Mouse (Mus musculus): ENCODE measurements at regions not wholly inside any gene's neighbourhood (a gene's known extent, or its start where the extent isn't known, plus 50 kb on each side); places are given as distances from the start of the nearest gene placed in this dataset.

- Histone ChIP-seq H3K27me3 (ENCODE audit: control insufficient read depth, insufficient read depth, low read length, poor library complexity, severe bottlenecking) (no peaks in the 10 kb centered on the region), H3K4me1 (ENCODE audit: control insufficient read depth, insufficient read depth, low read length) (no peaks in the 10 kb centered on the region)
- TF ChIP-seq CTCF (IDR thresholded peaks at IDR 0.05; ENCODE audit: low read depth, low read length) = no peak
- TF ChIP-seq POLR2A (IDR thresholded peaks at IDR 0.05; ENCODE audit: insufficient read depth, low read length) = no peak
- no peak for TF ChIP-seq EP300 (IDR thresholded peaks at IDR 0.05; ENCODE audit: insufficient read depth, low read depth, low read length)
Observed at GRCm38 (mm10) chr14:72942571-72942970, 106.3 kb downstream of the Cysltr2 start.

GRCm38 (mm10) chr14:72939067-72939393 is 109.9 kb downstream of the Cysltr2 start:
- Histone ChIP-seq H3K27me3 (ENCODE audit: control insufficient read depth, insufficient read depth, low read length, poor library complexity, severe bottlenecking) (no peaks in the 10 kb centered on the region), H3K27ac (ENCODE audit: insufficient read depth, low read length) (no peak overlapping the region), H3K4me3 (ENCODE audit: low read depth, low read length) (no peak overlapping the region), H3K4me1 (ENCODE audit: control insufficient read depth, insufficient read depth, low read length) (no peaks in the 10 kb centered on the region), H3K9me3 (replicated peaks; ENCODE audit: control insufficient read depth, insufficient read depth, low read length, poor library complexity, severe bottlenecking) (no peaks in the 10 kb centered on the region), H3K9ac (ENCODE audit: low read depth, poor library complexity, severe bottlenecking) (no peak overlapping the region), H3K36me3 (ENCODE audit: control insufficient read depth, insufficient read depth, low read length, poor library complexity, severe bottlenecking) (no peaks in the 10 kb centered on the region)
- TF ChIP-seq CTCF (IDR thresholded peaks at IDR 0.05; ENCODE audit: low read depth, low read length) (no peak), POLR2A (IDR thresholded peaks at IDR 0.05; ENCODE audit: insufficient read depth, low read length) (no peak), EP300 (IDR thresholded peaks at IDR 0.05; ENCODE audit: insufficient read depth, low read depth, low read length) (no peak)

More at GRCm38 (mm10) chr14:72942571-72942970, 106.3 kb downstream of the Cysltr2 start:
- Histone ChIP-seq H3K36me3 (ENCODE audit: control insufficient read depth, insufficient read depth, low read length, poor library complexity, severe bottlenecking) (no peaks in the 10 kb centered on the region), H3K27ac (ENCODE audit: insufficient read depth, low read length) (no peak overlapping the region), H3K9ac (ENCODE audit: low read depth, poor library complexity, severe bottlenecking) (no peak overlapping the region), H3K9me3 (replicated peaks; ENCODE audit: control insufficient read depth, insufficient read depth, low read length, poor library complexity, severe bottlenecking) (no peaks in the 10 kb centered on the region), H3K4me3 (ENCODE audit: low read depth, low read length) (no peak overlapping the region)

- H3K9me3 ChIP-seq (replicated peaks; ENCODE audit: control insufficient read depth, insufficient read depth, low read length, poor library complexity, severe bottlenecking) = no peaks in the 10 kb centered on the region
- no peak overlapping the region for H3K9ac ChIP-seq (ENCODE audit: low read depth, poor library complexity, severe bottlenecking)
- H3K4me3 ChIP-seq (ENCODE audit: low read depth, low read length) = no peak overlapping the region
- no peak for TF ChIP-seq EP300 (IDR thresholded peaks at IDR 0.05; ENCODE audit: insufficient read depth, low read depth, low read length)
- TF ChIP-seq POLR2A (IDR thresholded peaks at IDR 0.05; ENCODE audit: insufficient read depth, low read length) = no peak
- TF ChIP-seq CTCF (IDR thresholded peaks at IDR 0.05; ENCODE audit: low read depth, low read length) = no peak
- H3K27me3 ChIP-seq (ENCODE audit: control insufficient read depth, insufficient read depth, low read length, poor library complexity, severe bottlenecking) = no peaks in the 10 kb centered on the region
- no peaks in the 10 kb centered on the region for H3K4me1 ChIP-seq (ENCODE audit: control insufficient read depth, insufficient read depth, low read length)
- H3K36me3 ChIP-seq (ENCODE audit: control insufficient read depth, insufficient read depth, low read length, poor library complexity, severe bottlenecking) = no peaks in the 10 kb centered on the region
- H3K27ac ChIP-seq (ENCODE audit: insufficient read depth, low read length) = no peak overlapping the region
Observed at GRCm38 (mm10) chr14:72938382-72939066, 110.4 kb downstream of the Cysltr2 start.

- H3K4me3 ChIP-seq (ENCODE audit: low read depth, low read length) = no peak overlapping the region
- no peak overlapping the region for H3K27ac ChIP-seq (ENCODE audit: insufficient read depth, low read length)
- H3K9me3 ChIP-seq (replicated peaks; ENCODE audit: control insufficient read depth, insufficient read depth, low read length, poor library complexity, severe bottlenecking) = no peaks in the 10 kb centered on the region
- no peaks in the 10 kb centered on the region for H3K27me3 ChIP-seq (ENCODE audit: control insufficient read depth, insufficient read depth, low read length, poor library complexity, severe bottlenecking)
- TF ChIP-seq POLR2A (IDR thresholded peaks at IDR 0.05; ENCODE audit: insufficient read depth, low read length) (no peak), CTCF (IDR thresholded peaks at IDR 0.05; ENCODE audit: low read depth, low read length) (no peak), EP300 (IDR thresholded peaks at IDR 0.05; ENCODE audit: insufficient read depth, low read depth, low read length) (no peak)
- no peaks in the 10 kb centered on the region for H3K4me1 ChIP-seq (ENCODE audit: control insufficient read depth, insufficient read depth, low read length)
- no peaks in the 10 kb centered on the region for H3K36me3 ChIP-seq (ENCODE audit: control insufficient read depth, insufficient read depth, low read length, poor library complexity, severe bottlenecking)
- no peak overlapping the region for H3K9ac ChIP-seq (ENCODE audit: low read depth, poor library complexity, severe bottlenecking)
Observed at GRCm38 (mm10) chr14:72933598-72933997, 115.3 kb downstream of the Cysltr2 start.

DNA sequence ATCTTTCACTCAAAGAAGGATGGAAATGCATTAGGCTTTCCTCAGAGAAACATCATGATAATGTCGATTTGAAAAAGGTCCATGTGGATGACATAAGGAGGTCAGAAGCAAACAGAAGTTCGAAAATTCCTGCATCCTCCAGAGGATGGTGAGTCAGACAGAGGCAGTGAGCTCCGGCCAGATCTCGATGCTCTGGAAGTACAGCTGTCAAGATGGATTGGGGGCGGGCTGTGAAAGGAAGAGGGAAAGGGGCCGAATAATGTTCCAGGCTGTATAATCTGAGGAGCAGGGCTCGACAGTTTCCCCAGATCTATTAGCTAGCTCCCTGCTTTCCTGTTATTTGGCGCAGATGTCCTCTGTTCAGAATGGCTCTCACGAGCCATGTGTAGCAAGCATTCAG is 116.6 kb downstream of the Cysltr2 start:
- Histone ChIP-seq H3K36me3 (ENCODE audit: control insufficient read depth, insufficient read depth, low read length, poor library complexity, severe bottlenecking) (no peaks in the 10 kb centered on the region), H3K27ac (ENCODE audit: insufficient read depth, low read length) (no peak overlapping the region), H3K9ac (ENCODE audit: low read depth, poor library complexity, severe bottlenecking) (no peak overlapping the region), H3K27me3 (ENCODE audit: control insufficient read depth, insufficient read depth, low read length, poor library complexity, severe bottlenecking) (no peaks in the 10 kb centered on the region), H3K4me1 (ENCODE audit: control insufficient read depth, insufficient read depth, low read length) (no peaks in the 10 kb centered on the region), H3K9me3 (replicated peaks; ENCODE audit: control insufficient read depth, insufficient read depth, low read length, poor library complexity, severe bottlenecking) (no peaks in the 10 kb centered on the region), H3K4me3 (ENCODE audit: low read depth, low read length) (no peak overlapping the region)
- TF ChIP-seq POLR2A (IDR thresholded peaks at IDR 0.05; ENCODE audit: insufficient read depth, low read length) (no peak), EP300 (IDR thresholded peaks at IDR 0.05; ENCODE audit: insufficient read depth, low read depth, low read length) (no peak), CTCF (IDR thresholded peaks at IDR 0.05; ENCODE audit: low read depth, low read length) (no peak)

DNA sequence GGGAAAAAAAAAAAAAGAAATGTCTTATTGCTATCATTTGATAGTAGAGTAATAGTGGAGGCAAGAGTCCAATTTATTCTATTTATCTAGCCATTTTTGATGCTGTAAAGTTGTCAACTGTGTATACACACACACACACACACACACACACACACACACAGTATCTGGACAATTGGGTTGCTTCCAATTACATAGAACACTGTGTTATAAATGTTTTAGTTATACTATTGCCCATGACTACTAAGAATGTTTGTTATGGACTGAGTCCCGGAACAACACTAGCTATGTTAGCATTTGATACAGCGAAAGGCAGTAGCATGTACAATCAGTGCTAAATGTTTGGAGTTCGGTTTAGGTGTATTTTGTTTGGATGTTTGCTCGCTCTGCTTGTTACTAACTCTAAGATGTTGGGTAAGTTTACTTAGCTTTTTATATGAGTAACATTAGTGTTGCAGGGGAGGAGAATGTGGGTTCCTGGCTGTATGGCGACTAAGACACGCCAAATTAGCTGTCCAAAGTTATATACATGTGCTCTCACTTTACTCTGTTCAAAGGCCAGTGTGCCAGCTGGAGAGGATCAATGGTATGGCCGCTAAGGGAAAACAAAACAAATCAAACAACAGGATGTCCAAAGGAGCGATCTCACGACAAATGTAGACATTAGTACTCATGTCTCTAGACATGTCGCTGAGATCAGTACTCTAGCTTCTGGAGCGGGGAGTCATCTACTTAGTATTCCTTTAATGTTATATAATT is 147.6 kb downstream of the Cysltr2 start:
- H3K9me3 ChIP-seq (replicated peaks; ENCODE audit: control insufficient read depth, insufficient read depth, low read length, poor library complexity, severe bottlenecking) = no peaks in the 10 kb centered on the region
- H3K9ac ChIP-seq (ENCODE audit: low read depth, poor library complexity, severe bottlenecking) = no peak overlapping the region
- no peaks in the 10 kb centered on the region for H3K36me3 ChIP-seq (ENCODE audit: control insufficient read depth, insufficient read depth, low read length, poor library complexity, severe bottlenecking)
- H3K27me3 ChIP-seq (ENCODE audit: control insufficient read depth, insufficient read depth, low read length, poor library complexity, severe bottlenecking) = no peaks in the 10 kb centered on the region
- no peak overlapping the region for H3K4me3 ChIP-seq (ENCODE audit: low read depth, low read length)
- no peaks in the 10 kb centered on the region for H3K4me1 ChIP-seq (ENCODE audit: control insufficient read depth, insufficient read depth, low read length)
- no peak overlapping the region for H3K27ac ChIP-seq (ENCODE audit: insufficient read depth, low read length)
- no peak for TF ChIP-seq EP300 (IDR thresholded peaks at IDR 0.05; ENCODE audit: insufficient read depth, low read depth, low read length)
- TF ChIP-seq CTCF (IDR thresholded peaks at IDR 0.05; ENCODE audit: low read depth, low read length) = no peak
